Mouse (Mus musculus) neural tube, embryonic 14.5 days (tissue): ENCODE data around the gene Nbea. TPM values are rescaled to one million over a fixed set of nuclear protein-coding genes. Genes with fewer than 3 reads are reported as not detected.
A peak's percentile ranks its signal among the peaks of the same experiment; 100 is the strongest.

Experiments
- ATAC-seq: fragments of 200-750 bp; cut with Nextera tagmentation; 2 replicates; pipeline ENCODE4 v1.8.0; 2017; ENCODE audit warnings: low read depth, mild to moderate bottlenecking, moderate TSS enrichment, moderate library complexity
- H3K27ac ChIP-seq: fragments of 300-500 bp; sonication (generic); 2 replicates; pipeline ENCODE4 v1.5.1; 2014; ENCODE audit warnings: low read depth, mild to moderate bottlenecking, control low read depth, low read length, moderate library complexity, mixed read lengths
- H3K27me3 ChIP-seq: fragments of 300-500 bp; sonication (generic); 2 replicates; pipeline ENCODE4 v1.6.1; 2014; ENCODE audit warnings: low read length; ENCODE audit not compliant: control insufficient read depth, insufficient read depth
- H3K36me3 ChIP-seq: fragments of 300-500 bp; sonication (generic); 2 replicates; pipeline ENCODE4 v1.6.1; 2014; ENCODE audit warnings: low read length, mixed read lengths; ENCODE audit not compliant: control insufficient read depth, insufficient read depth
- H3K4me1 ChIP-seq: fragments of 300-500 bp; sonication (generic); 2 replicates; pipeline ENCODE4 v1.6.1; 2014; ENCODE audit warnings: low read length; ENCODE audit not compliant: control insufficient read depth, insufficient read depth
- H3K4me2 ChIP-seq: fragments of 300-500 bp; sonication (generic); 2 replicates; pipeline ENCODE4 v1.6.1; 2014; ENCODE audit warnings: mild to moderate bottlenecking, low read depth, low read length, control low read depth
- H3K4me3 ChIP-seq: fragments of 300-500 bp; sonication (generic); 2 replicates; pipeline ENCODE4 v1.5.1; 2014; ENCODE audit warnings: low read depth, low read length, control low read depth, mixed read lengths
- H3K9ac ChIP-seq: fragments of 300-500 bp; sonication (generic); replicated peaks from 2 replicates; pipeline ENCODE4 v1.6.1; 2014; ENCODE audit warnings: low read depth, mild to moderate bottlenecking, control low read depth, low read length, mixed read lengths
- H3K9me3 ChIP-seq: fragments of 300-500 bp; sonication (generic); 2 replicates; pipeline ENCODE4 v1.6.1; 2016; ENCODE audit warnings: low read length; ENCODE audit not compliant: control insufficient read depth
- WGBS: fragments of 180-500 bp; shearing (Covaris S2); extraction: QIAGEN DNeasy Blood & Tissue Kit; methylation state at CpG from one replicate; pipeline ENCODE4 v1.1.7; 2014; 5-methylcytosine and 5-hydroxymethylcytosine counted together
- polyA plus RNA-seq: library from polyadenylated mRNA; unstranded; fragments of >200 nt; fragmentation: Nextera tagmentation; extraction: Ambion mirVana; gene quantifications from 2 replicates; pipeline ENCODE4 v1.2.1, GENCODE M21; 2014

Nbea gene
- polyA plus RNA-seq, 1 experiment from 2014 or later, result 107 TPM

DNA sequence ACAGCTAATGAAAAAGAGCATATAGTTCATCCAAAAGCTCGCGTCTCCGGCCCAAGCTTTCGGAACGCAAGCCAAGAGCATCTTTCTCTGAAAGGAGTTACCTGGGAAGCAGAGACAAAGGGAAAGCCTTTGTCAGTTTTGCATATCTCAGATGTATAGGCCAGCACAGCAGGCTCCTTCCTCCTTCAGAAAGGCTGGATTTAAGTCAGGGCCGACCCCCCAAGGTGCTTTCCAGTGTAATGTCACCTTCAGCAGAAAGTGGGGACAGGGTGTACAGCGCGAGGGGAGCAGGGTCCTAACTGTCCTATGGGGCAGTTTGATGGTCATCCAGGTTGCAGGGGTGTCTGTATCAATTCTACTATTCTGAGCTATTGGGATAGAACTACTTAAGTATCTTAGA lies 419.9 kb downstream of the Nbea start:
- H3K9ac ChIP-seq, result no peak overlapping the region
- no peak overlapping the region for H3K4me3 ChIP-seq
- no peaks in the 10 kb centered on the region for H3K9me3 ChIP-seq
- H3K4me2 ChIP-seq, result no peak overlapping the region
- no peak overlapping the region for H3K27ac ChIP-seq
- WGBS, result 36% methylated on average over 8 of the region's 8 CpGs
- no peaks in the 10 kb centered on the region for H3K36me3 ChIP-seq
- no peaks in the 10 kb centered on the region for H3K27me3 ChIP-seq
- no peak for ATAC-seq
- no peaks in the 10 kb centered on the region for H3K4me1 ChIP-seq

DNA sequence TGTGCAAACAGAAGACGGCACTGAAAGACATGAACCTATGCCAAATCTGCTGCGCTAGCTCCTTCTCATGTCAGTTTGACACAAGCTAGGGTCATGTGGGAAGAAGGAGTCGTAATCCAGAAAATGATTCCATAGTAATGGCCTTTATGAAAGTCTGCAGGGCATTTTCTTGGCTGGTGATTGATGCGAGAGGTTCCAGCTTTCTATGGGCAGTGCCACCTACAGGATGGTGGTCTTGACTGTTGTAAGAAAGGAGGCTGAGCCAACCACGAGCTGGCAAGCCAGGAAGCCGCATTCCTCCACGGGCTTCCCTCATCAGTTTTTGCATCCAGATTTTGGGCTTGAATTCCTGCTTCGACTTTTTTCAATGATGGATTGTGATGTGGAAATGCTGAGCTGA lies 425.2 kb downstream of the Nbea start:
- Histone ChIP-seq H3K36me3 (no peaks in the 10 kb centered on the region), H3K9me3 (no peaks in the 10 kb centered on the region), H3K27me3 (no peaks in the 10 kb centered on the region), H3K4me2 (no peak overlapping the region), H3K4me3 (no peak overlapping the region), H3K4me1 (peaks cover 15% of the 10 kb centered on the region), H3K27ac (no peak overlapping the region), H3K9ac (no peak overlapping the region)
- no peak for ATAC-seq
- WGBS, result 72% methylated on average over 8 of the region's 8 CpGs

DNA sequence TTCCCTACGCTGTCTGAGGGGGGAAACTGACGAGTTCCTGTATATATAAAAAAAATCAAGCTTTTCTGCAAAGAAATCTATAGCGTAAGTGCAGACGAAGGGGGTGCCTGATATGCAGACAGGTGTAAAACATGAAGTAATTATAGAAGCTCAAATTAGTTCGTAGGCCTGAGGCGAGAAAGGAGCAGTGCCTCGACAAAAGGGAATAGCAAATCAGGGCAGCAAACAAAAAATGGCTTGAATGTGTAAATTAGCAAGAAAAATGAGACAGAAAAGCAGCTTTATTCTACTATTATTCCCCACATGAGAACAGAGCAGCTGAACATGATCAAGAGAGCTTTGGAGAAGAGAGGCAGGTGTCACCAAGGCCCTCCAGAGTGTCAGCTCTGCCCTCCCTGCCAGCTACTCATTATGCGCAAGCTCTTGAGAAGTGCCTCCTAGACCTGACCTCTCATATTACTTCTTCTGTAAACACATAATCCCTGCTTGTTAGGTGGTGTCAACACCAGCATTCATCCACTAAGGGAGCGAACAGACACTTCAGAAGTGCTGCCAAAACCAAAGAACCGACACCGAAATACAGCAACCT lies 426.8 kb downstream of the Nbea start:
- H3K27ac ChIP-seq, result peak overlapping the region; percentile 28; the same call in 1 of the 2 replicates
- no peak overlapping the region for H3K4me2 ChIP-seq
- H3K27me3 ChIP-seq, result no peaks in the 10 kb centered on the region
- 48% methylated on average over 11 of the region's 11 CpGs for WGBS
- H3K4me1 ChIP-seq, result peaks cover 15% of the 10 kb centered on the region
- no peak overlapping the region; the same call in 1 of the 2 replicates for H3K9ac ChIP-seq
- H3K4me3 ChIP-seq, result no peak overlapping the region
- no peaks in the 10 kb centered on the region for H3K9me3 ChIP-seq
- no peak for ATAC-seq
- no peaks in the 10 kb centered on the region for H3K36me3 ChIP-seq

DNA sequence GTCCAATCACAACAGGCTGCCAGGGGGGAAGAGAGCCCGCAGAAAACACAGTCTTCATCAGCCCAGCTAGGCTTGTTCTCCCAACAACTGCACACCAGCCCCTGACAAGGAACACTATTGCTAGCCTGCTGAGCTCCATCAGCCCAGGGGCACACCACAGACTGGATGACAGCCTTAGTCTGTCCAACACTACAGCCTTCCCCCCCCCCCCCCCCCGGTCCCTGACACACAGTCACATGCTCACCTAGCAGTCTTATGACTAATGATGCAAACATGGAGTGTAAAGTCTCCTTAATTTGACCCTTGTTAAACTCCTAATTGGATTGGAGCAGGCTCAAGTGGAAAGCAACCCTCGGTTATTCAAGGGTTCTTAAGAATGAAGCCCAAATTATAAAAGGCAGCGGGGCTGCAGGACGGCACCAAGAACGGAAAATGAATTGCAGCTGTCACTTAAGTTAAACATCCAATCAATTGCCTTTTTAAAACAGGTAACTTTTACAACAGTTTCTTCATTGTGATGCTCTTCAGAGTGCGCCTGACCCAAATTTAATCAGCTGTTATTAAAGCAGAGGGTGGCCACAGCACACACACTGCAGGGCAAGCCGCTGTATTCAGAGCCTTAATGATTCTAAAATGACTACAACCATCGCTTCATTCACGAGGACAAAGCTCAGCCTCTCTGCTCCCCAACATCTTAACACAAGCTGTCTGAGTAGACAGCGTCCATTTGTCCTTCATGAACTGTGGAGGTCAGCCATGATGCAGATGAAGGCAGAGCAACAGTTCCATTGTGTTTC lies 427.5 kb downstream of the Nbea start:
- H3K9me3 ChIP-seq, result no peaks in the 10 kb centered on the region
- peaks cover 21% of the 10 kb centered on the region for H3K4me1 ChIP-seq
- no peaks in the 10 kb centered on the region for H3K27me3 ChIP-seq
- ATAC-seq, result peak; percentile 58; the same call in 1 of the 2 replicates
- WGBS, result 14% methylated on average over 11 of the region's 11 CpGs
- H3K36me3 ChIP-seq, result no peaks in the 10 kb centered on the region
- H3K4me2 ChIP-seq, result no peak overlapping the region
- H3K4me3 ChIP-seq, result no peak overlapping the region
- no peak overlapping the region; the same call in 1 of the 2 replicates for H3K9ac ChIP-seq
- H3K27ac ChIP-seq, result peak overlapping the region; percentile 4; the same call in 1 of the 2 replicates

DNA sequence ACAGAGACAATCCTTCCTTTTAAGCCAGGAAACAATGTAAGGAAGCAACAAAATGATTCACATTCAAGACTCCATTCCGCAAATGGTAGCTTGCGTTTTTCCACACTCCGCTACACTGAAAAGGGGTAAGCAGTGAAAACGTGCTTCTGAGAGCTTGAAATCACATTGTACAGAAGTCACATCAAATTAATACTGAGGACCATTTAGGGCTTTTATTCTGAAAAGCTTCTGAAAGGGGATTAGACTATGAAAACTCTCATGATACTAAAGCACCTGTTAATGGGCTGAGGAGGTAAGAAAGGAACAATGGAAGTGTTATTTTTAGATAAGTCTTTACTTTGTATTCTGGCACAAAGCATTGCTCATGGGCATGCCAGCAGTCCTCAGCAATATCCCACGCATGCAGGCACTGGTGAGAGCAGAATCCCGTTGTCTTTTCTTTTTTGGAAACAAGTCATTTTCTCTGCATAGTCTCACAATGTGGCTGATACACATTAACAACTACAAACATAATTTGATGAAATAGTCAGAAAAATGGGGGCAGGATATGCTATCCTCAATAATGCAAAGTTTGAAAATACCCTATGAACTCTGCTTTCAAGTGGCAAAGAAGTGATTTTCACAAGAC lies 428.4 kb downstream of the Nbea start:
- Histone ChIP-seq H3K27ac (no peak overlapping the region), H3K36me3 (no peaks in the 10 kb centered on the region), H3K4me3 (no peak overlapping the region), H3K4me2 (no peak overlapping the region), H3K4me1 (peaks cover 28% of the 10 kb centered on the region), H3K9ac (no peak overlapping the region), H3K9me3 (no peaks in the 10 kb centered on the region), H3K27me3 (no peaks in the 10 kb centered on the region)
- ATAC-seq, result no peak
- WGBS, result 55% methylated on average over 6 of the region's 6 CpGs

DNA sequence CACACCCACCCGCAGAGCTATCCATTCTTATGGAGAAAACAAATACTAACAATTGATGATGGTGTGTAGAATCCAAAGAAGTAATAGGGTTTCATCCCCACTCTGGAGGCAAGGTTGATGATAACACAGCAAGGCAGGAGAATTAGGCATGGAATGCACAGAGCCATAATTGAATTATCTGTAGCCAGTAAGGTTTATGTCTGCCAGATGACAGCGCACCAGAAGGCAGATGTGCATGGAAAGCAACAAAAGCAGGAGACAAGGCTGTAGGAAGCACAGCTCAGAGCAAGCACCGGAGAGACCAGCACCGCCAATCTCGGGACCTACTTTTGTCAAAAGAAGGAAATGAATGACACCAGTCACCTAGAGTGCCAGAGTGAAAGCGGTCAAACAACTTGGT lies 429.6 kb downstream of the Nbea start:
- ATAC-seq, result no peak
- no peaks in the 10 kb centered on the region for H3K27me3 ChIP-seq
- 88% methylated on average over 6 of the region's 6 CpGs for WGBS

DNA sequence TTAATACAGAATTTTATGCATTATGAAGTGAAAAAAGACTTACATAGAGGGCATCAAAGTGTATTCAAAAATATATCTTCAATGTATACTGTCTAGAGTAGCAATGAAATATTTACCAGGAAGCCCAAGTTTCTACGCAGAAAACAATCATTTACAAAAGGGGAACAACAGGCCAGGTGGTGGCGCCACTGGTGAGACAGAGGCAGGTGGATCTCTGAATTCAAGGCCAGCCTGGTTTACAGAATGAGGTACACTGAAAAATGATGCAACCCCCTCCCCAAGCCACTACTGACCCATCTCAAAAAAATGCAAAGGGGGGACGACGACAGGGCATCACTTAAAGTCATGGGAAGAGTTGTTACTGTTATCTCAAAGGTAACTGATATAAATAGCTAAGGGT lies 430.9 kb downstream of the Nbea start:
- Histone ChIP-seq H3K27ac (no peak overlapping the region), H3K27me3 (no peaks in the 10 kb centered on the region), H3K9ac (no peak overlapping the region), H3K4me1 (peaks cover 28% of the 10 kb centered on the region), H3K9me3 (no peaks in the 10 kb centered on the region), H3K36me3 (no peaks in the 10 kb centered on the region), H3K4me2 (no peak overlapping the region), H3K4me3 (no peak overlapping the region)
- no peak for ATAC-seq
- WGBS, result 89% methylated on average over 4 of the region's 4 CpGs

More for the DNA sequence above, 429.6 kb downstream of the Nbea start:
- H3K4me1 ChIP-seq, result peaks cover 28% of the 10 kb centered on the region
- no peak overlapping the region for H3K27ac ChIP-seq
- H3K9ac ChIP-seq, result no peak overlapping the region
- H3K4me2 ChIP-seq, result no peak overlapping the region
- H3K36me3 ChIP-seq, result no peaks in the 10 kb centered on the region
- no peak overlapping the region for H3K4me3 ChIP-seq
- no peaks in the 10 kb centered on the region for H3K9me3 ChIP-seq

DNA sequence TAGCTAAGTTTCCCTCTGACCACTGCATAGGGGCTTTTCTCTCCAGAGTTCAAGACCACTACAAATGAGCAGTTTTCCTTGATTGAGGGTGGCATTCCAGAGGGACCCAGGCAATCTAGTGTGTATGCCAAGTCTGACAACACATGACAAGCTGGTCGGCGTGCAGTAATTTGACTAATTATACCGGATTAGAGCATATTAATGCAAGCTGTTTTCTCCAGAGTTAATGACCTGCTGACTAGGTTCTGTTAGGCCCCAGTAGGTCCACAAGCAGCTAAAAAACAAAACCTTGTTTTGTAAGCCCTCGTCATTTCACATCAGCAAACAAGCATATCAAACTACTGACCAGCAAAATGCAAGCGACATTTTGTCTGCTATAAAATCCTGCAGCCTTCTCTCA lies 432.1 kb downstream of the Nbea start:
- ATAC-seq, result no peak
- H3K4me3 ChIP-seq, result no peak overlapping the region
- H3K27me3 ChIP-seq, result no peaks in the 10 kb centered on the region
- no peaks in the 10 kb centered on the region for H3K36me3 ChIP-seq
- H3K9ac ChIP-seq, result no peak overlapping the region; the same call in 1 of the 2 replicates
- peak overlapping the region; percentile 49; the same call in 1 of the 2 replicates for H3K27ac ChIP-seq
- peaks cover 22% of the 10 kb centered on the region for H3K4me1 ChIP-seq
- H3K9me3 ChIP-seq, result no peaks in the 10 kb centered on the region
- no peak overlapping the region for H3K4me2 ChIP-seq
- WGBS, result 24% methylated on average over 5 of the region's 5 CpGs
